In the genomic region with DNA sequence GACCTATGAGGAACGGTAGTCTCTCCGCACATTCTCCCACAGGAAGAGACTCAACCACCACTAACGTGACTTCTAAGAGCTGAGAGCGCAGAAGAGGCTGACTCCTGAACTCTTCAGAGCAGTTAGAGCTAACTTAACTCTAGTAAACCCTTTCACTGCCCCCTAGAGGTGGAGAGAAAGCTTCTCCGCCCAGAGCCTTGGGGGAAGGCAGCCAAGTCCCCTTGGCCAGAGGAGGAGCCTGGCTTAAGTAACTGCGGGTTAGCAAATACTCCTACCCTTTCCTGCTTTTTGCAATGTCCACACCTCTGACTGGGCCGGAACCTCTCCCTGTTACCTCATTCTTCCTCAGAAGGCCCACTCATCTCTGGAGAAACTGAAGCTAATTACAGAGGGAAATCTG, we compare ENCODE assay signal across 8 mouse cellular contexts. TPM values are rescaled to one million over a fixed set of nuclear protein-coding genes. Genes with fewer than 3 reads are reported as not detected.
DNase-seq lines count a peak whose midpoint lies in the region; ATAC-seq and TF ChIP-seq lines count a peak whose summit lies in the region.

No protein-coding gene starts in this region.

- H3K9ac ChIP-seq in kidney, postnatal 0 days (ENCODE audit: low read depth, low read length): no peak overlapping the region

- TF ChIP-seq CTCF in brain, embryonic 14.5 days (IDR thresholded peaks at IDR 0.05; ENCODE audit: borderline replicate concordance, extremely low read depth, insufficient read depth, insufficient read length): peak; percentile 58; the same call in 1 of the 2 replicates
- TF ChIP-seq CTCF in kidney, postnatal 0 days (IDR thresholded peaks at IDR 0.05; ENCODE audit: low read depth): peak; percentile 54; the same call in 1 of the 2 replicates

- H3K36me3 ChIP-seq in kidney, postnatal 0 days (ENCODE audit: insufficient read depth, low read length): no peaks in the 10 kb centered on the region

- peak; percentile 9 for DNase-seq in cerebellum, adult 11-12 months
- no peak for DNase-seq in cerebellum, adult 9-11 months
- DNase-seq in B cell, adult 2 months: peak; percentile 59
- DNase-seq in brain, embryonic 14.5 days (ENCODE audit: low read depth): peak; percentile 65
- peak; percentile 79 for DNase-seq in gastrocnemius, adult 18-20 months (ENCODE audit: low spot score)
- peak; percentile 72 for DNase-seq in kidney, postnatal 0 days (ENCODE audit: low spot score)
- DNase-seq in lung, postnatal 4 days: peak; percentile 80 to 84
- DNase-seq in testis, postnatal 14 days (ENCODE audit: low spot score): peak; percentile 60

- no peaks in the 10 kb centered on the region for H3K4me1 ChIP-seq in kidney, postnatal 0 days (replicated peaks; ENCODE audit: insufficient read depth, low read length)

- WGBS in kidney, postnatal 0 days: 27% methylated on average over 7 of the region's 7 CpGs

- no peaks in the 10 kb centered on the region for H3K27me3 ChIP-seq in kidney, postnatal 0 days (ENCODE audit: insufficient read depth, low read length)

- no peak for ATAC-seq in kidney, postnatal 0 days (replicated peaks; ENCODE audit: low FRiP score, low read depth)

- H3K4me2 ChIP-seq in kidney, postnatal 0 days (ENCODE audit: low read length): no peak overlapping the region

- H3K4me3 ChIP-seq in kidney, postnatal 0 days (replicated peaks; ENCODE audit: low read depth, low read length): no peak overlapping the region

- TF ChIP-seq POLR2A in brain, embryonic 14.5 days (IDR thresholded peaks at IDR 0.05; ENCODE audit: borderline replicate concordance, extremely low read depth, insufficient read depth, insufficient read length, poor library complexity, severe bottlenecking): no peak

- no peak overlapping the region for H3K27ac ChIP-seq in kidney, postnatal 0 days

- H3K9me3 ChIP-seq in kidney, postnatal 0 days (replicated peaks; ENCODE audit: low read length): no peaks in the 10 kb centered on the region

RNA-seq across cellular contexts. Expression of a gene that starts 17.5 kb away (rescaled TPM):
- 0.03 and 0.15 TPM in 2 replicates for polyA plus RNA-seq in brain, embryonic 14.5 days (2012; rRNA removed)
- total RNA-seq in gastrocnemius, adult 18-20 months (2021): not detected
- not detected in 2 replicates for polyA plus RNA-seq in kidney, postnatal 0 days (2015; fragmentation: Nextera tagmentation; extraction: Ambion mirVana)
